Mouse (Mus musculus) ES-E14 (cell line): ENCODE results near the gene Hoxc11. TPM values are rescaled to one million over a fixed set of nuclear protein-coding genes. Genes with fewer than 3 reads are reported as not detected.

Experiments used
- DNase-seq: peaks from one replicate; pipeline ENCODE4 v3.0.0-alpha.2; 2013; ENCODE audit warnings: low read depth, low spot score
- H3K27ac ChIP-seq: 2 replicates; pipeline ENCODE4 v1.5.1; 2012; ENCODE audit warnings: low read depth, mild to moderate bottlenecking, low read length, moderate library complexity, mixed read lengths; ENCODE audit not compliant: poor library complexity, insufficient read depth, severe bottlenecking
- H3K36me3 ChIP-seq: 2 replicates; pipeline ENCODE4 v1.6.1; 2012; ENCODE audit warnings: mild to moderate bottlenecking, low read length, moderate library complexity, mixed read lengths; ENCODE audit not compliant: control insufficient read depth, poor library complexity, insufficient read depth, severe bottlenecking
- H3K4me1 ChIP-seq, 2 experiments: fragments of 150-350 bp in 1 of 2; sonication (generic) in 1 of 2; 2 replicates each; pipeline ENCODE4 v1.6.1; 2012; ENCODE audit warnings: low read length in 2 of 2, mild to moderate bottlenecking in 1 of 2, mixed read lengths in 1 of 2; ENCODE audit not compliant: control insufficient read depth in 2 of 2, insufficient read depth in 2 of 2, poor library complexity in 1 of 2
- H3K4me3 ChIP-seq, 2 experiments: fragments of 150-350 bp in 1 of 2; sonication (generic) in 1 of 2; 2 replicates each; pipeline ENCODE4 v1.5.1; 2012; ENCODE audit warnings: low read length in 2 of 2, low read depth in 1 of 2, mild to moderate bottlenecking in 1 of 2, mixed read lengths in 1 of 2; ENCODE audit not compliant: insufficient read depth in 1 of 2, poor library complexity in 1 of 2, severe bottlenecking in 1 of 2
- H3K9ac ChIP-seq: 2 replicates; pipeline ENCODE4 v1.6.1; 2012; ENCODE audit warnings: low read depth, mild to moderate bottlenecking, low read length, mixed read lengths; ENCODE audit not compliant: poor library complexity, insufficient read depth, severe bottlenecking
- H3K9me3 ChIP-seq: fragments of 150-350 bp; sonication (generic); 2 replicates; pipeline ENCODE4 v1.6.1; 2012; ENCODE audit warnings: low read depth, mild to moderate bottlenecking, low read length; ENCODE audit not compliant: control insufficient read depth, insufficient read depth
- CHD2 ChIP-seq: IDR thresholded peaks from 2 replicates; pipeline ENCODE4 v1.6.1; 2014; ENCODE audit warnings: mild to moderate bottlenecking, low read depth, low read length, inconsistent platforms
- HCFC1 ChIP-seq: IDR thresholded peaks from 2 replicates; pipeline ENCODE4 v1.6.1; 2012; ENCODE audit warnings: low read length, inconsistent platforms, borderline replicate concordance; ENCODE audit not compliant: insufficient read depth
- MAFK ChIP-seq: IDR thresholded peaks from 2 replicates; pipeline ENCODE4 v1.6.1; 2014; ENCODE audit warnings: mild to moderate bottlenecking, low read depth, low read length, inconsistent platforms; ENCODE audit not compliant: insufficient read depth
- ZC3H11A ChIP-seq: IDR thresholded peaks from 2 replicates; pipeline ENCODE4 v1.6.1; 2012; ENCODE audit warnings: low read depth, mild to moderate bottlenecking, inconsistent platforms, low read length, borderline replicate concordance
- ZNF384 ChIP-seq: IDR thresholded peaks from 2 replicates; pipeline ENCODE4 v1.6.1; 2012; ENCODE audit warnings: low read depth, low read length, inconsistent platforms
- in situ Hi-C, 2 experiments: fragments of 600-800 bp; cut with MboI; formaldehyde crosslinking; loops; one replicate each; pipeline ENCODE4 v1.15.1; 2025; ENCODE audit warnings: low sequenced_read_pairs in 2 of 2, inconsistent platforms in 1 of 2; ENCODE audit not compliant: unreplicated experiment in 2 of 2
- total RNA-seq: library from RNA; depleted of rRNA; stranded (reverse); fragments of 300-350 nt; gene quantifications from 2 replicates; pipeline ENCODE4 v1.2.3, GENCODE M21; 2012

Hoxc11 gene
- total RNA-seq, 1 experiment, result not detected

GRCm38 (mm10) chr15:102997939-102998355 is 43.7 kb downstream of the Hoxc11 start, which contains the start of gene Hoxc6:
Gene Hoxc6, plus strand, starts transcription at chr15:102998257.
- in situ Hi-C loops, result loop anchor here (5.0 to 25.0 kb wide), 2 partner anchors 36 to 314 kb away; partner anchors contain the start of gene Gpr84 (in 1 of the 2)
- H3K9ac ChIP-seq, result no peak within 1 kb of the TSS
- TF ChIP-seq HCFC1 (no peak), ZNF384 (no peak), CHD2 (no peak), ZC3H11A (no peak), MAFK (no peak)
- H3K27ac ChIP-seq, result no peak within 1 kb of the TSS
- no peaks in the 10 kb centered on the region for H3K9me3 ChIP-seq
- peak within 1 kb of the TSS; percentile 41 to 49; a peak in 3 of 4 replicates for H3K4me3 ChIP-seq
- no peaks in the 10 kb centered on the region for H3K36me3 ChIP-seq
- no peak for DNase-seq
- peaks cover 0 to 3% of the 10 kb centered on the region in 2 experiments; a peak in 1 of 4 replicates for H3K4me1 ChIP-seq

GRCm38 (mm10) chr15:102998608-102999182 is 44.5 kb downstream of the Hoxc11 start:
- H3K4me1 ChIP-seq, result peaks cover 0 to 3% of the 10 kb centered on the region in 2 experiments; a peak in 1 of 4 replicates
- no peaks in the 10 kb centered on the region for H3K9me3 ChIP-seq
- no peak overlapping the region for H3K9ac ChIP-seq
- in situ Hi-C loops, result loop anchor here (5.0 to 25.0 kb wide), 2 partner anchors 36 to 314 kb away; partner anchors contain the start of gene Gpr84 (in 1 of the 2)
- no peak for DNase-seq
- TF ChIP-seq ZC3H11A, result no peak
- no peak for TF ChIP-seq MAFK
- TF ChIP-seq CHD2, result no peak
- TF ChIP-seq HCFC1, result no peak
- TF ChIP-seq ZNF384, result no peak
- H3K27ac ChIP-seq, result no peak overlapping the region
- no peaks in the 10 kb centered on the region for H3K36me3 ChIP-seq
- H3K4me3 ChIP-seq, result peak overlapping the region; percentile 41 to 49; a peak in 3 of 4 replicates

DNA sequence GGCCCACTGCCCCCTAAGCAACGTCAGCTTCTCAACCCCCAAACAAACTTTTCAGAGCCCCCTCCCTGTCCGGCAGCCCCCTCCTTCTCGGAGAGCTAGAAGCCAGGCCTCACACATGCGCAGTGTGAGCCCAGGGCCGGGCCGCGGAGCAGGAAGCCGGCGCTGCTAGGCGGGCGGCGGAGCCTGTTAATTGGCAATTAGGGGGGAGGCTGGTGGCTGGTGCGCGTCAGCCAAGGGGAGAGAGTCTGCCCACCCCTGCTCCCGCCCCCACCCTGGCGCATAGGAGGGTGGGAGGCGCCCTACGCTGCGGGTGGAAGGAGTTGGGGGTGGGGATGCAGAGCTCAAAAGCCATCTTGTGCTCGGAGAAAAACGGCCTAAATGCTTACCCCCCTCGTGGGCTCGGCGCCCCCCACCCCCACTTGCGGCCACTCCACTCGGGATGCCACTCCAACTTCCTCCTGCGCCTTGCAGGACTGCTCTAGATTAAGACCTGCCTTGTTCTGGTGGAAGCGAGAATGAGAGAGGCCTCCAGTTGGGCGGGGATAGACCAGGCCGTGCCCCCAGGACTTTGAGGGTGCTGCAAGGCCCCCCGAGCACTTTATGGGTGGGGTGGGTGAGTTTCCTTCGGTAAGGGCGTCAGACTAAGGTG is 45.1 kb downstream of the Hoxc11 start:
- Histone ChIP-seq H3K27ac (no peak overlapping the region), H3K4me1 (peaks cover 0 to 3% of the 10 kb centered on the region in 2 experiments; a peak in 1 of 4 replicates), H3K9me3 (no peaks in the 10 kb centered on the region), H3K9ac (no peak overlapping the region), H3K4me3 (peak overlapping the region; percentile 41 to 49), H3K36me3 (no peaks in the 10 kb centered on the region)
- no peak for DNase-seq
- TF ChIP-seq HCFC1, result no peak
- TF ChIP-seq CHD2, result no peak
- no peak for TF ChIP-seq ZC3H11A
- TF ChIP-seq MAFK, result no peak
- TF ChIP-seq ZNF384, result no peak
- in situ Hi-C loops, result loop anchor here (5.0 to 25.0 kb wide), 2 partner anchors 37 to 313 kb away; partner anchors contain the start of gene Gpr84 (in 1 of the 2)

GRCm38 (mm10) chr15:102999955-103000354 is 45.7 kb downstream of the Hoxc11 start:
- H3K36me3 ChIP-seq, result no peaks in the 10 kb centered on the region
- H3K4me1 ChIP-seq, result peaks cover 0 to 3% of the 10 kb centered on the region in 2 experiments; a peak in 1 of 4 replicates
- H3K4me3 ChIP-seq, result 0 out of 4 replicates have a peak overlapping the region, but pooled peaks of 1 of the 2 experiments have one; percentile 49
- H3K27ac ChIP-seq, result no peak overlapping the region
- in situ Hi-C loops, result loop anchor here (5.0 to 25.0 kb wide), 2 partner anchors 38 to 312 kb away; partner anchors contain the start of gene Gpr84 (in 1 of the 2)
- TF ChIP-seq ZC3H11A (no peak), MAFK (no peak), ZNF384 (no peak), HCFC1 (no peak), CHD2 (no peak)
- no peaks in the 10 kb centered on the region for H3K9me3 ChIP-seq
- H3K9ac ChIP-seq, result no peak overlapping the region
- DNase-seq, result no peak
